Mouse (Mus musculus) brain, embryonic 14.5 days (tissue): ENCODE measurements around the gene Ndel1.

Experiments
- CTCF ChIP-seq: fragments of 200-500 bp; IDR thresholded peaks from 2 replicates; pipeline ENCODE4 v1.5.1; 2012; ENCODE audit warnings: inconsistent platforms, mild to moderate bottlenecking, moderate library complexity, borderline replicate concordance; ENCODE audit not compliant: insufficient read depth, insufficient read length; ENCODE audit errors: extremely low read depth
- POLR2A ChIP-seq: fragments of 200-500 bp; IDR thresholded peaks from 2 replicates; pipeline ENCODE4 v1.6.1; 2012; ENCODE audit warnings: mild to moderate bottlenecking, inconsistent platforms, borderline replicate concordance; ENCODE audit not compliant: poor library complexity, insufficient read depth, insufficient read length, severe bottlenecking; ENCODE audit errors: extremely low read depth

GRCm38 (mm10) chr11:68832793-68833192 is 38.9 kb downstream of the Ndel1 start:
- TF ChIP-seq POLR2A (no peak), CTCF (no peak)
